Mouse (Mus musculus) embryonic facial prominence, embryonic 13.5 days (tissue): ENCODE measurements at regions not wholly inside any gene's neighbourhood (a gene's known extent, or its start where the extent isn't known, plus 50 kb on each side); places are given as distances from the start of the nearest gene placed in this dataset.
A peak's percentile ranks its signal among the peaks of the same experiment; 100 is the strongest.

Experiments used
- ATAC-seq: fragments of 200-750 bp; cut with Nextera tagmentation; 2 replicates; pipeline ENCODE4 v1.8.0; 2017; ENCODE audit warnings: low read depth; ENCODE audit not compliant: insufficient number of reproducible peaks, insufficient read depth, low FRiP score, low TSS enrichment
- H3K27ac ChIP-seq: fragments of 300-500 bp; sonication (generic); 2 replicates; pipeline ENCODE4 v1.5.1; 2015; ENCODE audit warnings: moderate library complexity, mild to moderate bottlenecking, inconsistent platforms
- H3K27me3 ChIP-seq: fragments of 300-500 bp; sonication (generic); 2 replicates; pipeline ENCODE4 v1.6.1; 2015; ENCODE audit warnings: mild to moderate bottlenecking, inconsistent platforms
- H3K36me3 ChIP-seq: fragments of 300-500 bp; sonication (generic); 2 replicates; pipeline ENCODE4 v1.6.1; 2015; ENCODE audit warnings: mild to moderate bottlenecking, inconsistent platforms
- H3K4me1 ChIP-seq: fragments of 300-500 bp; sonication (generic); 2 replicates; pipeline ENCODE4 v1.6.1; 2015; ENCODE audit warnings: inconsistent platforms
- H3K4me2 ChIP-seq: fragments of 300-500 bp; sonication (generic); 2 replicates; pipeline ENCODE4 v1.6.1; 2015; ENCODE audit warnings: moderate library complexity, mild to moderate bottlenecking, inconsistent platforms
- H3K4me3 ChIP-seq: fragments of 300-500 bp; sonication (generic); 2 replicates; pipeline ENCODE4 v1.5.1; 2015; ENCODE audit warnings: mild to moderate bottlenecking, inconsistent platforms
- H3K9ac ChIP-seq: fragments of 300-500 bp; sonication (generic); 2 replicates; pipeline ENCODE4 v1.6.1; 2015; ENCODE audit warnings: mild to moderate bottlenecking, inconsistent platforms
- H3K9me3 ChIP-seq: fragments of 300-500 bp; sonication (generic); 2 replicates; pipeline ENCODE4 v1.6.1; 2016; ENCODE audit warnings: inconsistent platforms
- WGBS: fragments of 180-500 bp; shearing (Covaris S2); methylation state at CpG from one replicate; pipeline ENCODE4 v1.1.7; 2015; ENCODE audit warnings: mixed read lengths; 5-methylcytosine and 5-hydroxymethylcytosine counted together

DNA sequence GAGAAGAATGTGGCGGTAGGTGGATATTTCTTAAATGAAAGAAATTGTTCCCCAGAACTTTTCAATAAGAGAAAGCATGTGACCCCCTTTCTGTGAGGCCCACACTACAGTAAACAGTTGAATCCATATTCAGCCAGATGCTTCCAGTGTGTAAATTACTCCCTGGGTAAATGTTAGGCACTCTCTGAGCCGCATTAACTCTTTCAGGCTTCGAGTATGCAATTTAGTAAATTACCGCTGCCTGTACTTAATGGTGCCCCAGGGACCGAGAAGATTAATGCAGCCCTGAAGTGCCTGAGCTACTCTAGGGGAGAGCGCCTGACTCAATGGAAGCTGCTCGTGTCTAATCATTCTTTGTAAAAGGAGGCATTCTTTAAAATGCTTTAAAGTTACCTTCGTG, 137.9 kb upstream of the Tenm3 start:
- ATAC-seq = 0 out of 2 replicates have a peak, but pooled peaks have one; percentile 32
- H3K4me3 ChIP-seq = no peak overlapping the region
- no peaks in the 10 kb centered on the region for H3K27me3 ChIP-seq
- WGBS = 37% methylated on average over 8 of the region's 8 CpGs
- peaks cover 14% of the 10 kb centered on the region for H3K4me1 ChIP-seq
- H3K27ac ChIP-seq = peak overlapping the region; percentile 19; the same call in 1 of the 2 replicates
- H3K9me3 ChIP-seq = no peaks in the 10 kb centered on the region
- H3K9ac ChIP-seq = no peak overlapping the region
- H3K4me2 ChIP-seq = no peak overlapping the region
- no peaks in the 10 kb centered on the region for H3K36me3 ChIP-seq

DNA sequence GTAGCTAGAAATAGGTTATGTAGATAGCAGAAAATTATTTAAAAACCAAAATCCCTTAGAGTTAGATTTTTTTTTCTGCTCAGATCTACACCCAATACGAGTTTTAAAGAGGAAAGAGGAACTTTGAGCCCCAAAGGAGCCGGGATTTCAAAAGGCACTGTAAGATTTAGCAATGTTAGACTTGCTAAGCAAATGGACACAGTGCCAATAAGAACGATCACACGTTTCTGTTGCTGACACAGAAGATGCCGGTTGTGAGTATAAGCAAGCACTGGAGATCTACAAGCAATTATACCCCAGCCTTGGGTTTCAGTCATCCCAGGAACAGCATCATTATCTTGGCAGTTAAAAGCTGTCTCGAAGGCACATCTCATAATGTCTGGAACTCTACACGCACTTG, 137.0 kb upstream of the Tenm3 start:
- Histone ChIP-seq H3K4me1 (peaks cover 14% of the 10 kb centered on the region), H3K4me2 (no peak overlapping the region), H3K27ac (no peak overlapping the region), H3K9me3 (no peaks in the 10 kb centered on the region), H3K27me3 (no peaks in the 10 kb centered on the region), H3K36me3 (no peaks in the 10 kb centered on the region), H3K9ac (no peak overlapping the region), H3K4me3 (no peak overlapping the region)
- no peak for ATAC-seq
- 74% methylated on average over 7 of the region's 7 CpGs for WGBS

DNA sequence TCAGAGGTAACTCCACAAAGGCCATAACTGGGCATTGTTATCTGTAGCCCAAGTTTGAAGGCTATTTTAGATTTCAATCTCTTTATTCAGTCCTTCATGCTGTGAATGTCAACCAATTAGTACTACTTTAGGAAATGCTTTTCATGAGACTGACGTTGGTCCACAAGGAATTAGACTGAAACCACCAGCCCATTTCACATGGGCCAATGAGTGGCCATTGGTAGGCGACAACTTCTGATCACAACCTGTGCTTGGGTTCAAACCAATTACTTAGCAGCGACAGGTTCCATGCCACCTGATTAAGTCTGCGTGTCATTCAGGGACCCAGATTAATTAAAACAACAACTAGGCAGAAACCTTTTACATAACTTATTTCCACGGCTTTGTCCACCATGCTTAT, 126.9 kb upstream of the Tenm3 start:
- Histone ChIP-seq H3K9ac (no peak overlapping the region), H3K27me3 (no peaks in the 10 kb centered on the region), H3K4me2 (no peak overlapping the region), H3K9me3 (no peaks in the 10 kb centered on the region), H3K4me3 (no peak overlapping the region), H3K27ac (no peak overlapping the region), H3K36me3 (no peaks in the 10 kb centered on the region), H3K4me1 (no peaks in the 10 kb centered on the region)
- 76% methylated on average over 5 of the region's 5 CpGs for WGBS
- no peak for ATAC-seq

DNA sequence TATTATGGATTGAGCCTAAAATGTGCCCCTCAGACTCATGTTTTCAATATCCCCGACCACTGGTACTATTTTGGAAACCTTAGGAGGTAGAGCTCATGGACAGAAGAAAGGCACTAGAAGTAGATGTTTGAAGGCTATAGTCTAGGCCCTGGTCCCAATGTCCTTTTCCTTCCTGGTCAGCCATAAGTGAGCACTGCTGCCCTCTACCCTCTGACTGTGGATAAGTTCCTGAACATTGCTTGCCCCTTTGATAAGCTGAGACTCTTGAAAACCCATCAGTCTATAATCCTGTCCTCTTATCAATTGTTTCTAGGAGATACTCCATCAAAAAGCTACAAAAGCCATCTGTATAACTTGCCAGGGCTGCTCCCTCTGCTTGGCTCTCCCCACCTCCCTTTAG, 121.2 kb upstream of the Tenm3 start:
- no peaks in the 10 kb centered on the region for H3K4me1 ChIP-seq
- H3K4me2 ChIP-seq = no peak overlapping the region
- 85% methylated on average over 1 of the region's 1 CpGs for WGBS

DNA sequence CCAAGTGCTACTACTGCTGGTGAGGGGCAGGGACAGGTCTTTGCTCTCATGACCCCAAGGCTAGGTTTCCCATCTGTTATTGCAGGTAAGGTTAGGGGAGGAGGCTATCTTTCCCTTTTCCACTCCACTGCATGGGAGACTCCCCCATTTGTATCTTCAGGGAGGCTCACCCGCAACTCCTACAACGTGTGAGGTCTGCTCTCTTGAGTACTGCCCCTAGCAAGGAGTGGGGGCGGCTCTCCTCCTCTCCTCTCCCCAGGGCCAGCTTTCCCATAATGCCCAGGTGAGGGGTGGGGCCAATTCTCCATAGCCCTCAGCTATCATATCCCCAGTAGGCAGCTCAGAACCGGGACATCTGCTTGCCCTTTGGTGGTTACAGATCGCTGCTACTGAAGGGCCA, 113.9 kb upstream of the Tenm3 start:
- no peaks in the 10 kb centered on the region for H3K4me1 ChIP-seq
- no peak for ATAC-seq
- no peak overlapping the region for H3K27ac ChIP-seq
- H3K4me2 ChIP-seq = no peak overlapping the region
- H3K36me3 ChIP-seq = no peaks in the 10 kb centered on the region
- H3K4me3 ChIP-seq = no peak overlapping the region
- no peak overlapping the region for H3K9ac ChIP-seq
- H3K9me3 ChIP-seq = no peaks in the 10 kb centered on the region
- H3K27me3 ChIP-seq = no peaks in the 10 kb centered on the region
- 84% methylated on average over 5 of the region's 5 CpGs for WGBS

More for the DNA sequence above, 121.2 kb upstream of the Tenm3 start:
- no peak overlapping the region for H3K4me3 ChIP-seq
- no peak overlapping the region for H3K27ac ChIP-seq
- no peak for ATAC-seq
- no peaks in the 10 kb centered on the region for H3K9me3 ChIP-seq
- H3K27me3 ChIP-seq = no peaks in the 10 kb centered on the region
- H3K9ac ChIP-seq = no peak overlapping the region
- H3K36me3 ChIP-seq = no peaks in the 10 kb centered on the region

DNA sequence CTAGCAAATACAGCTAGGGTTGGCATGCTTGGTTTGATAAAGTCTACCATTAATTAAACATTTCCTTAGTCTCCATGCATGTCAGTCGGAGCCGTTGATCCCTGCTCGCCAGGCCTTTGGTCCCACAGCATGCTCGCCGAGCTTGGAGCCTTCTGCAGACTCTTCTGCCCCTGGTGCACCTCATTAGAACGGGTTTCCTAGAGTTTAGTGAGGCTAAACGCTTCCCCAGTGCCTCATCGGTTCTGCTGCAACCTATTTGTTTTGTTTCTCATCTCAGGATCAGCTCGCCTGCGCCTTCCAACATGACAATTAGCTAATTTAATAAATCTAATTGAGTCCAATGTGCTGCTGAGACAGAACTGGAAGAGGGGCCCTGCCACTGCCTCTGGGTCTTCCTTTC, 107.7 kb upstream of the Tenm3 start:
- Histone ChIP-seq H3K27me3 (no peaks in the 10 kb centered on the region), H3K4me1 (no peaks in the 10 kb centered on the region), H3K27ac (no peak overlapping the region), H3K4me2 (no peak overlapping the region), H3K9me3 (no peaks in the 10 kb centered on the region), H3K4me3 (no peak overlapping the region), H3K9ac (no peak overlapping the region), H3K36me3 (no peaks in the 10 kb centered on the region)
- ATAC-seq = no peak
- 71% methylated on average over 10 of the region's 10 CpGs for WGBS

DNA sequence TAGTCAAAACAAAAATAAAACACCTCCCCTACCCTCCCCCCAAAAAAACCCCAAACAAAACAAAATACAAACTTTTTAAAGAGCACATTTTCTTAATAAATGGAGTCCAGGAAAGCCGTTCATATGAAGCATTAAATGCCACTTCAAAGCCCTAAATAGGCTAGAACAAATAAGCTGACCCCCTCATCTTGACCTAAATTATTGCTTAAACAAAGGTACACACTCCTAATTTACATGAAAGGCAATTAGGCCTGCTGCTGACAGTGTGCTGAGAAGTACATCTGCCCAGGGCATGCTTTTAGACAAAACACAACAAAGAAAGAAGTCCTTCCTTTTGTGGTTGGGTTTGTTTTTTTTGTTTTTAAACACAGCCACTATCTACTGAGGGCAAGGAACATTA, 100.4 kb upstream of the Tenm3 start:
- no peaks in the 10 kb centered on the region for H3K27me3 ChIP-seq
- H3K9ac ChIP-seq = no peak overlapping the region
- H3K4me2 ChIP-seq = no peak overlapping the region
- no peaks in the 10 kb centered on the region for H3K36me3 ChIP-seq
- 20% methylated on average over 1 of the region's 1 CpGs for WGBS
- H3K27ac ChIP-seq = no peak overlapping the region
- H3K4me3 ChIP-seq = no peak overlapping the region
- H3K9me3 ChIP-seq = no peaks in the 10 kb centered on the region
- H3K4me1 ChIP-seq = no peaks in the 10 kb centered on the region
- ATAC-seq = no peak

DNA sequence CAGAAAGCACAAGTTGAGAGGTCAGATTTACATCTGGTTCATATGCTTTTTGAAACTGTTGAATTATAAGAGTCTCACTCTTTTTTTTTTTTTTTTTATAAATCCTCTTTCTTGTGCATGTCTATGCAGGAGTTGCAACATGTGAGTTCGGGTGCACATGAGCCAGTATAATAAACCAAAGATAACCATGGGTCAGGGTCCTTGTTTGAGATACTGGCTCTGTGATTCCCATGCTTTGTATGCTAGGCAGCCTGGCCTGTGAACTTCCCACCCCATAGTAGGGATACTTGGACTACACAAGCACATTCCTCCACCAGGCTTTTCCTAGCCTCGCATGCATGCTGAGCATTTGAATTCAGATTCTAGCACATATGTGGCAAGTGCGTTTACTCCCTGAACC, 93.4 kb upstream of the Tenm3 start:
- no peak for ATAC-seq
- no peaks in the 10 kb centered on the region for H3K36me3 ChIP-seq
- 0 out of 2 replicates have a peak, but pooled peaks cover 4% of the 10 kb centered on the region for H3K4me1 ChIP-seq

DNA sequence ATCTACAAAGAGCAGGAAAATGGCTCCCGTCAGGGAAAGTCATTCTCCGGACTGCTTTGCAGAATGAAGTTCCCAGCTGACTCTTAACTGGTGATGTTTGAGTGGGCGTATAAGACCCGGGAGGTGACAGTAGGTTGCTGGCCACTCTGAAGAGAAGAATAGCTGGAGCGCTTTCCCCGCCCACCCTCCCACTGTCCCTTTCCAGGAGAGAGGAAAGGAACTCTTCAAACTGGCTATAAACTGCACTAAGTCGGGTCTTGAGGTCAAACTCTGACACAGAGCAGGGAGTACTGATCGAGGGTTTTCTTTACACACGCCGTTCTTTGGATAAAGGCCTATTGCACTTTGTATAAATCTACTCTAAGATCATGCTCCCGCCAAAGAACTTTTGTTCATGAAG, 83.4 kb upstream of the Tenm3 start:
- Histone ChIP-seq H3K27me3 (no peaks in the 10 kb centered on the region), H3K4me1 (no peaks in the 10 kb centered on the region), H3K9me3 (no peaks in the 10 kb centered on the region), H3K4me3 (no peak overlapping the region), H3K4me2 (no peak overlapping the region), H3K36me3 (no peaks in the 10 kb centered on the region), H3K27ac (no peak overlapping the region), H3K9ac (no peak overlapping the region)
- ATAC-seq = no peak
- WGBS = 85% methylated on average over 11 of the region's 11 CpGs

More for the DNA sequence above, 93.4 kb upstream of the Tenm3 start:
- H3K4me3 ChIP-seq = no peak overlapping the region
- no peak overlapping the region for H3K27ac ChIP-seq
- no peak overlapping the region for H3K4me2 ChIP-seq
- H3K9me3 ChIP-seq = no peaks in the 10 kb centered on the region
- no peak overlapping the region for H3K9ac ChIP-seq
- no peaks in the 10 kb centered on the region for H3K27me3 ChIP-seq
- 90% methylated on average over 3 of the region's 3 CpGs for WGBS

DNA sequence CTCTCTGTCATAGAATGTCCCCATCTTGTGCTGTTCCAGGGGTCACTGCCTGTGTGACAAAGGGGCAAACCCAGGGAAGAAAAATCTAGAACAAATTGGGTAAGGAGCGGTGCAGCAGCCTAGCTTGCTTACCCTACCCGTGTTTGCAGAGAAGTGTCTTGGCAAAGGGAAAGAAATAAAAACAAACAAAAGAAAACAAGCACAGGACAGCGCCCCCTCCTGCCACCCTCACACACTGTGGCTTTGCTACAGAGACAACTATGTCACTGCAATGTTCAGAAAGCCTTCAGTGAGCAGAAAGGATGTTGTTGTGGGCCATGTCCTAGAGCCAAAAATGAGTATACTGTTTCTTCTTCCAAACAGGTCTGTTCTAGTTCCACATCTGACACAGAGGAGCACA, 71.5 kb upstream of the Tenm3 start:
- H3K36me3 ChIP-seq = no peaks in the 10 kb centered on the region
- no peak overlapping the region for H3K4me2 ChIP-seq
- no peaks in the 10 kb centered on the region for H3K4me1 ChIP-seq
- no peak overlapping the region for H3K4me3 ChIP-seq
- no peak overlapping the region for H3K9ac ChIP-seq
- H3K9me3 ChIP-seq = no peaks in the 10 kb centered on the region
- no peak for ATAC-seq
- 55% methylated on average over 3 of the region's 3 CpGs for WGBS
- H3K27ac ChIP-seq = no peak overlapping the region
- no peaks in the 10 kb centered on the region for H3K27me3 ChIP-seq

DNA sequence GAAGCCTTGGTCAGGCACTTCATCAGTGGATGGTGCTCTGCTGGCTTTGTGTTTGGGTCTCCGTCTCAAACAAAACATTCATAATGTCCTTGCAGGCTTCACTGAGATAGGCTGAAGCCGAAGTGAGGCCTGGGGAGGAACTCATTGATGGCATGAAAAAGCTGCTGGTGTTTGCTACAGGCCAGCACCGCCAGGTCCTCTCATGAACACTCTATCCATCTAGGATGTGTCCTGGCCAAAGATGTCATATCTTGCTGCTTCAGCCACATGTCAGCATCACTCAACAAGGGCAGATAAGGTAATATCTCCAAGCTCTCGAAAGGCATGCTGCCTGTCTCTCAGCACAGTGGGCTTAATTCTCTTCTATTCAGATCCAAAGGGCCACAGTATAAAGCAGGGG, 69.1 kb upstream of the Tenm3 start:
- Histone ChIP-seq H3K27me3 (no peaks in the 10 kb centered on the region), H3K4me1 (no peaks in the 10 kb centered on the region), H3K4me2 (no peak overlapping the region), H3K36me3 (no peaks in the 10 kb centered on the region), H3K9me3 (no peaks in the 10 kb centered on the region), H3K27ac (no peak overlapping the region), H3K4me3 (no peak overlapping the region), H3K9ac (no peak overlapping the region)
- WGBS = 91% methylated on average over 4 of the region's 4 CpGs
- ATAC-seq = no peak

DNA sequence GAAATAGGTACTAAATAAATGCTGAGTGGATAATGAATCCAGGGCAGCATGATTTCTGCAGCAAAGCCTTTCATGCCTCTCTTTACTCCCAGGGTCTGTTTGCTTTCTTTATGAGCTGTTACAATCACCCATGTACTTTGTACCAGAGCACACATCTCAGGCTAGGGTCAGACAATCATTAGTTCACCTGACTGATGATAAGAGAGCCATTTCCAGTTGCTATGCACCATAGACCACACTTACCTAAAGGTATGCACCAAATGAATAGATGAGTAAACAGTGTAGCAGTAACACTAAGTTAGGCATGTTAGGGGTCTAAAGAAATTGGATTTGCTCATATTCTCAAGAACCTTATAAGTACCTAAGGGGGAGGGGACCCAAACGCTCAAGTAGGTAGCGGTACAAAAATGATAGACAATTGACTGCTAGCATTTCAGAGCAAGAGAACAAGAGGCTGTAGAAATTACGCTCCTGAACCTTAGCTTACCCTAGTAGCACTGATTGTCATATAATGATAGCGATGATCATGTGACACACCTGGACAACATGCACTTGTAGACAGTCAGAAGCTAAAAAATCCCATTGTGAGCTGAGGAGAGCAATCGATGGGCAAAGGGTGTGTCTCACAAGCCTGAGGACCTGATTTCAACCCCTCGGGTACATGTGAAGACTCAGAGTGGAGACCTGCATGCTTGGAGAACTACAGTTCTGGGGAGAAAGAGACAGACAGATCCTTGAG, 58.1 kb upstream of the Tenm3 start:
- H3K9me3 ChIP-seq = no peaks in the 10 kb centered on the region
- no peaks in the 10 kb centered on the region for H3K36me3 ChIP-seq
- 87% methylated on average over 6 of the region's 6 CpGs for WGBS
- no peak for ATAC-seq
- H3K9ac ChIP-seq = no peak overlapping the region
- H3K4me2 ChIP-seq = no peak overlapping the region
- H3K4me3 ChIP-seq = no peak overlapping the region
- H3K4me1 ChIP-seq = no peaks in the 10 kb centered on the region
- H3K27me3 ChIP-seq = no peaks in the 10 kb centered on the region
- H3K27ac ChIP-seq = no peak overlapping the region
